Mouse (Mus musculus) ovary, postnatal 10 days (tissue): ENCODE data around the gene Ecpas.

Experiments
- DNase-seq: peaks from one replicate; pipeline ENCODE4 v3.0.0; 2022; ENCODE audit warnings: low spot score

The Ecpas gene

GRCm38 (mm10) chr4:58912629-58913335 lies at the start of gene Ecpas:
Gene Ecpas, minus strand, starts transcription at chr4:58912749.
- DNase-seq, result no peak

GRCm38 (mm10) chr4:58961719-58962118 lies 49.2 kb upstream of the Ecpas start:
- DNase-seq, result no peak

- no peak for DNase-seq
Measured at GRCm38 (mm10) chr4:58952630-58953029, 40.1 kb upstream of the Ecpas start.

DNA sequence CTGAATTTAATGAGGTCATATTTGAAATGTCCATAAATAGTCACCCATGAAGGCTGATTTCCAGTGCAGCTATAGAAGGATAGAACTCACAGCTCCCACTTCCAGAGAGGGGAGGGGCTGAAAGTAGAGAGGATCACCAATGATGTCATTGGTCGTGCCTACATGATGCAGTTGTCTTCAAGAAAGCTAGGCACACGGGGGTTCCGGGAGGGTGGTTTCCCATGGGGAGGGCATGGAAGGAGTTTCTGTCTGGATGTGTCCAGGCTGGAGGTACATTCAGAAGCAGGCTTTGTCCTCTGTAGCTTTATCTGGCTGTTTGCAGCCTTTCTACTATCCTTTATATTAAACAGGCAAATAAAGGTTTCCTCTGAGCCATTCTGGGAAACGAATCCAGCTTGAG lies 35.8 kb upstream of the Ecpas start:
- DNase-seq, result no peak

DNA sequence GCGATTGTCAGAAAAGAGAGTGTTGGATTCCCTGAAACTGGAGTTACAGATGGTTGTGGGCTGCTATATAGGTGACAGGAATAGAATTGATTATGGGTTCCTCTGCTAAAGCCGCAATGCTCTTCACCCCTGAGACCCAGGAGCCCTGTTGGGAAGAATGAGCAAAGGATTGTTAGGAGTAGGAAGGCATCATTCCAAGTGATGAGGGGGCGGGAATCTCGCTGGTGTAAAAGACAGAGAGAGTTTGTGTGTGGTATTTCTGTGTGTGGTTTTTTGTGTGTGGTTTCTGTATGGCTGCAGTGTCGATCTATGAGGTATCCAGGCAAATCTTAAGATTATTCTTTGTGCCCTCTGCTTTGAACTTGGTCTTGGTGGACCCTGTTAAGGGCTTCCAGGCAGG lies 32.1 kb upstream of the Ecpas start:
- no peak for DNase-seq

DNA sequence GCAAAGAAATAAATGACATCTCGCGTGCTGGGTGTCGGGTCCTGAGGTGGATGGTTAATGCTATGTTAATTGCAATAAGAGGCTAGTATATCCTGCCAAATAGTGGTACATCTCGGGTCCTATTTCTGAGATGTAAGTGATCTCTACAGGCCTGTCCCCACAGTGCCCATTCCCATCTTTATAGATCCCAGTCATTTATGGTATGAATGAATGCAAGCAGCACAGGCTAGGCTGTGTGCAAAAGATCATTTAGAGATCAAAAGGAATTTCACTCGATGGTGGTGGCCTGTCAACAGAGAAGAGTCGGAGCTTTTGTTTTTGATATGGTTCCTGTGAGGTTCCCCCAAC lies 31.6 kb upstream of the Ecpas start:
- DNase-seq, result no peak

DNA sequence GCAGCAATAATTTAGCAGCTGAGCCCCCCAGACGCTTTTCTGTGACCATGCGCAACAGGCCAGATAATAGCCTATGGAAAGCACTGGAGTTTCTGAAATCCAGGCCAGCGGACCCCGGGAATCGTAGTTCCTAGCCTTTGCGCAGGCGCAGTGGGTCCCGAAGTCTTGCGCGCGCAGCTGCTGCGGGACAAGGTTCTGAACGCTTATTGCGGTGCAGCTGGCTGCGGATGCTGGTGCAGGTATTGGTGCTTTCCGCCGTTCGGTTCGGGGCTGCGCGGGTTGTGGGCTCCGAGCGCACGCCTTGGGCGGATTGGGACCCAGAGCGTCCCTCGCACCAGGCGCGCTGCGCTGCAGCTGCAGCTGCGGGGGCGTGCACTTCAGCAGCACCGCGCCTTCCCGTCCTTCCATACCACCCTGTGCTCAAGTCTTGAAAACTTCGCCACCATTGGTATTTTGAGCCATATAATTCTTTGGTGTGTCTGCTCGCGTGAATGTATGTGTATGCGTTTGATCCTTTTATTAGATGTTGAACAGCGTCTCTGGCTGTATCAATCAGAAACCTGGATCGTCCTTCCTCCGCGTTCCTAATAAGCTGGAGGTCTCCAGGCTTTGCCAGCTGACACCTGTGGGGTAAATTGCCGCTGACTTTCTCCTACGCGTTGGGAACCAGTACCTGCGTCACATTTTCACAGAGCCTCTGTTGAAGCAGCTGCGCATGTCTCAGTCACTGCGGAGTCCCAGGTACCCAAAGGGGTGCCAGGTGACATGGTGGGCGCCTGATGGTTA lies 31.1 kb upstream of the Ecpas start, which contains the start of gene Zkscan16:
Gene Zkscan16, plus strand, starts transcription at position 209 of the 786 bp plus-strand sequence.
- peak; percentile 74 for DNase-seq

DNA sequence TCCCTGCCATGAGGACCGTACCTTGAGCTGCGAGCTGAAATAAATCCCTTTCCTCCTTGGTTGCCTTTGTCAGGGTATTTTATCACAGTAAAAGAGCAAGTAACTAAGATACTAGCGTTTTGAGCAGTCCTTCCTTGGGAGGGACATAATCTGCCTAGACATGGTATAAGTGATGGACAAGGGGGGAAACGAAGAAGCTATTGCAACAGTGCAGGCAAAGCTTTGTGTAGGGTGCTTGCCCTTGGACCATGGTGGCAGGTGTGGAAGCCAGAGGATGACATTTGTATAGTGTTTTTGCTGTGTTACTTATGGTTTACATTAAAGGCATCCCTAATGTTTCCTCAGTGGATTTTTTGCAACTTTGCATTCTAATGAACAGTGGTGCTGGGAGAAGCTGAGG lies 30.4 kb upstream of the Ecpas start:
- DNase-seq, result no peak

DNA sequence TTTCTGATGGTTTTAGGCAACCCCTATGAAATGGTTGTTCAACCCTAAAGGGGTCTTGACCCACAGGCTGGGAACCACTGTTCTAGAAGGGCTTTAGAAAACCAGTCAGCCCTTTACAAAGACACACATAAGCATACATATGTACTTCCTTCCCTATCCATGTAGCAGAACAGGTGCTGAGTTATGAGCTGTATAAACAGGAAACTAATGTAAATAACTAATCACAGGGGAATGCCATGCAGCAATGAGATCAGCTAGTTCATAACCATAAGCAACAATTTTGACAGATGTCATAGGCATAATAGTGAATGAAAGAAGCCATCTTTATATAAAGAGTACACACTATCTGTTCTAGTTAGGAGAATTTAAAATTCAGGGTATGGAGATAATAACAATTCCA lies 29.1 kb upstream of the Ecpas start:
- no peak for DNase-seq

GRCm38 (mm10) chr4:58935846-58936245 lies 23.3 kb upstream of the Ecpas start:
- DNase-seq, result no peak

GRCm38 (mm10) chr4:58934746-58935476 lies 22.4 kb upstream of the Ecpas start:
- no peak for DNase-seq

- no peak for DNase-seq
Measured at GRCm38 (mm10) chr4:58934308-58934707, 21.8 kb upstream of the Ecpas start.

- DNase-seq, result no peak
Measured at GRCm38 (mm10) chr4:58932541-58932940, 20.0 kb upstream of the Ecpas start.

- DNase-seq, result no peak
Measured at GRCm38 (mm10) chr4:58927661-58928060, 15.1 kb upstream of the Ecpas start.

DNA sequence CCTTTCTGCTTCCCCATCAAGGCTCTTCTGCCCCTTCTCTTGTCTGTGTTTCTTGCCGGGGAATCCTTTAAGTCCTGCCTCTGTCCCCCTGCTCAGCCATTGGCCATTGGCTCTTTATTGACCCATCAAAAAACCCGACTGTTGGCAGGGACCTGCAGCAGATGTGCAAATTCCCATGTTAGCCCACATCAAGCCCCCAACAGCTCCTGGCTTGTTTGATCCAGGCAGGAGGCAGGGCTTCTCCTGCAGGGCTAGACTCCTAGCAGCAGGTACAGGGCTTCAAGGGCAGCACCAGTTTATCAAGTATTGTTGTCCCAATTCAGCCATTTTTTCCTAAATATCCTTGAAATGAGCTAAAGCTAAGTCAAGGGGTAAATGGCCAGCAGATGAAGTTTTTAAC lies 13.6 kb upstream of the Ecpas start:
- DNase-seq, result no peak

DNA sequence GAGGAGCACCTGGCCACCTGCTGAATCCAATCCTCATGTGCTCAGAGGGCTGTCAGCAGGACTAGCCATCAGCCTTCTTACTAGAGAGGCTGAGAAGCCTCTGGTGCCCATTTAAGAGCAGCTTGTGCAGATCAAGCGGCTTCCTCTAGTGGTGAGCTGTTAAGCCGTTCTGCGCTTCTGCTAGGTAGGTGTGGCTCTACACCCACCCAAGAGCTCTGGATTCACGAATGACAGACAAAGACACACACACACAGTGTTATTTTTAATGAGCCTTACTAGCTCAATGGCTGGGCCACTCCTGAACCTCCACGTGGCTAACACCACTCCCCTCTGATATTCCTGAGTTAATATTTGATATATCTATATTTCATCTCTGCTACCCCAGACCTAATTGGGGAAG lies 13.1 kb upstream of the Ecpas start:
- DNase-seq, result no peak

- no peak for DNase-seq
Measured at GRCm38 (mm10) chr4:58923933-58924332, 11.4 kb upstream of the Ecpas start.

GRCm38 (mm10) chr4:58915081-58915826 lies 2.7 kb upstream of the Ecpas start:
- DNase-seq, result no peak

GRCm38 (mm10) chr4:58913336-58914026 lies 932 bp upstream of the Ecpas start:
- DNase-seq, result no peak

DNA sequence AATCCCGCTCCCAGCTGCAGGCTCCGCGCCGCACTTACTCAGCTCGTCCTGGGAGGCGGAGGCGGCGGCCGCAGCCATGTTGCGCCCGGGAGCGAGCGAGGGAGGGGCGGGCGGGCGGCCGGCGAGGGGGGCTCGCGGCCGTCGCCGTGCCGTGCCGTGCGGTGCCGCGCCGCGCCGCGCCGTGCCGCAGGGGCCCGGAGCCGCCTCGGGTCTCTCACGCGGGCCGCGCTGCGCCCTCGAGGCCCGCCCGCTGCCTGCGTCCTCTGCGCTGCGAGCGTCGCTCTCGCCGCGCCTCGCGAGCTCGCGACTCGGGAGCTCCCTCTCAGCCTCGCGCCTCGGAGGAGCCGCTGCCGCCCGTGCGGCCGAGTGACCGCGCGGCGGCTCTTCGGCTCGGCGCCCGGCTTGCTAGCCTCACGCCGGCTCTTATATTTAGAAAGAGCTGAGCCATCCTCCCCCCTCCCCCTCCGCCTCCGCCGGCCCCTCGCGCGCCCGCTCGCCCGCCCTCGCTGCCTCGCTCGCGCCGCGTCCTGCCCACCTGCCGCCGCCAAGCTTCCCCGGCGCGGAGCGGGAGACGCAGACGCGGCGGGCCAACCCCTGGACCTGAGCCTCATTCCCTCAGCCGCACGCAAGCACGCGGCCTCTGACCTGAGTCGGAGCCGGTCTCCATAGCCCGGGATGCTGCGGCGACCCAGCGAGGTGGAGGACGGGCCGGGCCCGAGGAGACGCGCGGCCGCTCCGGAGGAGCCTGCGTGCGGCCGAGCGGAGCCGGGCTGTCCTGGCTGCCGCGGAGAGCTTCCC lies 519 bp downstream of the Ecpas start:
- DNase-seq, result peak; percentile 77
